Mouse (Mus musculus) kidney, adult 11 months (tissue): ENCODE measurements around the gene Stx8.

Experiments
- DNase-seq: peaks from one replicate; pipeline ENCODE4 v3.0.0; 2022

Gene Stx8

GRCm38 (mm10) chr11:68244254-68244991 is 278.4 kb downstream of the Stx8 start:
- no peak for DNase-seq

GRCm38 (mm10) chr11:68244992-68245261 is 278.9 kb downstream of the Stx8 start:
- no peak for DNase-seq

GRCm38 (mm10) chr11:68247897-68248296 is 281.9 kb downstream of the Stx8 start:
- DNase-seq, result no peak

GRCm38 (mm10) chr11:68250106-68250505 is 284.1 kb downstream of the Stx8 start:
- no peak for DNase-seq

- peak; percentile 22 for DNase-seq
Measured at GRCm38 (mm10) chr11:68253531-68253930, 287.5 kb downstream of the Stx8 start.
